Mouse (Mus musculus) stomach, embryonic 15.5 days (tissue): ENCODE measurements at regions not wholly inside any gene's neighbourhood (a gene's known extent, or its start where the extent isn't known, plus 50 kb on each side); places are given as distances from the start of the nearest gene placed in this dataset.

Experiments used
- ATAC-seq: fragments of 200-750 bp; cut with Nextera tagmentation; 2 replicates; pipeline ENCODE4 v1.8.0; 2017; ENCODE audit warnings: low read depth, moderate number of reproducible peaks, moderate TSS enrichment; ENCODE audit not compliant: insufficient read depth, low FRiP score
- H3K27ac ChIP-seq: fragments of 300-500 bp; sonication (generic); 2 replicates; pipeline ENCODE4 v1.5.1; 2015; ENCODE audit warnings: mild to moderate bottlenecking, inconsistent platforms
- H3K27me3 ChIP-seq: fragments of 300-500 bp; sonication (generic); replicated peaks from 2 replicates; pipeline ENCODE4 v1.6.1; 2015; ENCODE audit warnings: inconsistent platforms
- H3K36me3 ChIP-seq: fragments of 300-500 bp; sonication (generic); 2 replicates; pipeline ENCODE4 v1.6.1; 2015; ENCODE audit warnings: inconsistent platforms
- H3K4me1 ChIP-seq: fragments of 300-500 bp; sonication (generic); 2 replicates; pipeline ENCODE4 v1.6.1; 2015; ENCODE audit warnings: inconsistent platforms
- H3K4me2 ChIP-seq: fragments of 300-500 bp; sonication (generic); 2 replicates; pipeline ENCODE4 v1.6.1; 2015; ENCODE audit warnings: mild to moderate bottlenecking, inconsistent platforms
- H3K4me3 ChIP-seq: fragments of 300-500 bp; sonication (generic); replicated peaks from 2 replicates; pipeline ENCODE4 v1.5.1; 2015; ENCODE audit warnings: inconsistent platforms
- H3K9ac ChIP-seq: fragments of 300-500 bp; sonication (generic); 2 replicates; pipeline ENCODE4 v1.6.1; 2015; ENCODE audit warnings: inconsistent platforms
- H3K9me3 ChIP-seq: fragments of 300-500 bp; sonication (generic); 2 replicates; pipeline ENCODE4 v1.6.1; 2016; ENCODE audit warnings: inconsistent platforms
- WGBS: fragments of 180-500 bp; shearing (Covaris S2); methylation state at CpG from one replicate; pipeline ENCODE4 v1.1.7; 2015; 5-methylcytosine and 5-hydroxymethylcytosine counted together

- WGBS, result 65% methylated on average over 5 of the region's 5 CpGs
- ATAC-seq, result no peak
- no peaks in the 10 kb centered on the region for H3K27me3 ChIP-seq
- H3K36me3 ChIP-seq, result no peaks in the 10 kb centered on the region
- no peaks in the 10 kb centered on the region for H3K9me3 ChIP-seq
- no peak overlapping the region for H3K4me2 ChIP-seq
- peaks cover 5% of the 10 kb centered on the region; the same call in 1 of the 2 replicates for H3K4me1 ChIP-seq
- H3K4me3 ChIP-seq, result no peak overlapping the region
- peak overlapping the region; percentile 31; the same call in 1 of the 2 replicates for H3K27ac ChIP-seq
- no peak overlapping the region for H3K9ac ChIP-seq
These were observed 328.1 kb upstream of the Nfe2l3 start for GRCm38 (mm10) chr6:51104336-51104735.

DNA sequence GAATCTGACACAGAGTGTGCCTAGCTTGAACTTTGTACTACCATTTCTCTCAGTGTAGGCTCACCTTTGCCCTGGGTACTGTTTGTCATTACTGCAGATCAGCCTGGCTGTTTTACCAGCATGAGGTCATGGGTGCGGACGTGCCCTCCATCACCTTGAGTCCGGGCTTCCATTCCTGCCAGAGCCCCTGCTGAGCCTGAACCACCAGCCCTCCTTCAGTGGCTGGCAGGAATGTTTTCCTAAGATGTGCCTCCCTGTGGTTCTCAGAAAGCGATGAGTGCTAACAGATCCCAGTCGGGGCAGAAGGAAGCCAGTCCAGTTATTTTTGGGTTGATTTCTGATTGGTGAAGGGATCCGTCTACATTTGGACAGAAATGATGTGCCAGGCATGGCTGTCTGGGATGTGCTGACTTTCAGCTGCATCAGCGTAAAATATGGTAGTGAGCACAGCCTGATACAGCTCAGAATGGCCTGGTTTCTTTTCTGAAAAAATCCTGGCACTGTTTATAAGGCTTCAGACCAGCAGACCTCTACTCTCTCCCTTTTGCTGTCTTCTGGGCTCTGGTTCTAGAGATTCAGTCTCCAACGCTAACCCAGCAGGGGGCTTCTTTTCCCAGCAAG, 324.0 kb upstream of the Nfe2l3 start:
- Histone ChIP-seq H3K9ac (no peak overlapping the region), H3K27ac (0 out of 2 replicates have a peak overlapping the region, but pooled peaks have one; percentile 3), H3K4me3 (no peak overlapping the region), H3K4me2 (no peak overlapping the region), H3K9me3 (no peaks in the 10 kb centered on the region), H3K27me3 (no peaks in the 10 kb centered on the region), H3K36me3 (no peaks in the 10 kb centered on the region), H3K4me1 (peaks cover 2% of the 10 kb centered on the region; the same call in 1 of the 2 replicates)
- 41% methylated on average over 8 of the region's 8 CpGs for WGBS
- no peak for ATAC-seq

DNA sequence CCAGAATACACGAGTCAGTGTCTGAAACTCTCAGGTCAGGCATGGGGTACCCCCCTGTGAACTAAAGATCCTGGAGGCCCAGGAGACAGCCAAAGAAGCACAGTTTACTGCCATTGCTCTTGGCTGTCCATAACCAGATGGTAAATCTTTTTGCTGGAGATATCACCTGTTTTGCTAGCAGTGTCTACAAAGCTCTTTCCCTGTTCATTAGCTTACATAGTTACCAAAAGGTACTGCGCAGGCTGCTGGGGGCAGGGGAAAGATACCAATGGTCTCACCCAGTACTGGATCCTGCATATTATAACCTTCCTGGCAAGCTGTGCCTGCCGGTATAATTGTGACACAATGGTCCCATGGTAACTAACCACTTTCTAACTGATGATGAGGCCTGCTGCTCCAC, 321.9 kb upstream of the Nfe2l3 start:
- WGBS, result 90% methylated on average over 3 of the region's 3 CpGs
- H3K9me3 ChIP-seq, result no peaks in the 10 kb centered on the region
- H3K4me2 ChIP-seq, result no peak overlapping the region
- no peak overlapping the region for H3K27ac ChIP-seq
- no peak for ATAC-seq
- no peaks in the 10 kb centered on the region for H3K27me3 ChIP-seq
- no peaks in the 10 kb centered on the region for H3K36me3 ChIP-seq
- H3K4me1 ChIP-seq, result no peaks in the 10 kb centered on the region
- no peak overlapping the region for H3K9ac ChIP-seq
- H3K4me3 ChIP-seq, result no peak overlapping the region

DNA sequence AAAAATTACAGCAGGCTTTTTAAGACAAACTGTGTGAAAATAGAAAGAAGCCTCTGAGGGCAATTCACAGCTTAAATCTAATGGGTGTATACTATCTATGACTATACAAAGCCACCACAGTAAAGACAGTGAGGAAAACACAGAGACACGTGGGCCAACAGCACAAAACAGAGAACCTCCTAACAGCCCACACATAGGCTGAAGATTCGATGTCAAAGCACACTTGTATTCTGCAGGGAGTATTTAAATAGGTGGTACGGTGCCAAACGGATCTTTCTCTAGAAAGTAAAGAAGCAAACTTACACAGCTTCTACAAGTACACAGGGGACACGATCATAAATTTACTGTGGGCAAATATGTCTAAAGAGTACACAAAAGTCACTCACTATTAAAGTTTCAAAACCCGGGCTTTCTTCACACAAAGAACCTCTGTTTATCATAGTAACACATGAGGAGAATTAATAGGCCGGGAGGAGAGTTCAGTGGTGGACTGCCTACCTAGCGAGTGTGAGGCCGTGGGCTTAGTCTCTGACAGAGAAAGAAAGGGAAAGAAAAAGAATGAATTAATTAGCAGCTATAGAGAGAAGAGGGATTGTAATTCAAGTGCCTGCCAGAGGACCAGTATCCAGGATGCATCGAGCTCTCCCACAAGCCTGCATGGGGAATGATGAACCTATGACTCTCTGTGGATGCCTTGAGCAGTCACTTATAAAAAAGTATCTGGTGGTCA, 317.7 kb upstream of the Nfe2l3 start:
- no peak overlapping the region for H3K27ac ChIP-seq
- no peaks in the 10 kb centered on the region for H3K36me3 ChIP-seq
- H3K4me2 ChIP-seq, result no peak overlapping the region
- H3K4me1 ChIP-seq, result peaks cover 3% of the 10 kb centered on the region; the same call in 1 of the 2 replicates
- H3K9ac ChIP-seq, result no peak overlapping the region
- no peak overlapping the region for H3K4me3 ChIP-seq
- no peak for ATAC-seq
- no peaks in the 10 kb centered on the region for H3K9me3 ChIP-seq
- 54% methylated on average over 10 of the region's 10 CpGs for WGBS
- H3K27me3 ChIP-seq, result no peaks in the 10 kb centered on the region

GRCm38 (mm10) chr6:51118833-51119535, 313.5 kb upstream of the Nfe2l3 start:
- no peak for ATAC-seq
- H3K4me1 ChIP-seq, result peaks cover 3% of the 10 kb centered on the region; the same call in 1 of the 2 replicates
- H3K27me3 ChIP-seq, result no peaks in the 10 kb centered on the region
- H3K4me2 ChIP-seq, result no peak overlapping the region
- H3K36me3 ChIP-seq, result no peaks in the 10 kb centered on the region
- no peaks in the 10 kb centered on the region for H3K9me3 ChIP-seq
- peak overlapping the region; percentile 41 for H3K27ac ChIP-seq
- H3K9ac ChIP-seq, result no peak overlapping the region
- no peak overlapping the region for H3K4me3 ChIP-seq
- 52% methylated on average over 9 of the region's 9 CpGs for WGBS

DNA sequence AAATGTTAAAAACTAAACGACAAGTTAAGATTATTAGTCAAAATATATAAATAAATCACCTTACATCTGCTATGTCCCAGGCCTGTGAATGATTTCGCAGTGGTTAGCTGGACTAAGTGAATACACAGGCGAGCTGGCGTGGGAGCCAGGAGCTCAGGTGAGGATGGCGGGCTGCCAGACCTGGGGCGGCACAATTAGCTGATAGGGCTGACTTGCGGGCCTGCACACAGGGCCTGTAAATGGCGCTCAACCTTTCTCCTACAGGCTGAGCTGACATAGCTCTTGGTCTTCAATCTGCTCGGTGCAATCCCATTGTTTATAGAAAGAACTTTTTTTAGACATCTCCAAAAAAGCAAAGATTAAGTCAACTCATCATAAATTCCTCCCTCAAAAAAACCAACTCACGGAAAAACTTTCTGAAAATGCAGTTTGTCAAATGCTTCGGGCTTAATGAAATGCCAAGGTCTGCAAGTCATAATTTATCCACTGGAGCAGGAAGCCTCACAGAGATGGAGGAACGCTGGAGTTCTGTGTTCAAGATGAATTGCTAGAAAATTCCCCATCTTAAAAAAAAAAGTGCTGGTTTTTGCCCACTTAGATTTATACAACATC, 312.7 kb upstream of the Nfe2l3 start:
- Histone ChIP-seq H3K27me3 (no peaks in the 10 kb centered on the region), H3K27ac (peak overlapping the region; percentile 41; the same call in 1 of the 2 replicates), H3K4me2 (no peak overlapping the region), H3K9me3 (no peaks in the 10 kb centered on the region), H3K4me3 (no peak overlapping the region), H3K9ac (no peak overlapping the region), H3K36me3 (no peaks in the 10 kb centered on the region), H3K4me1 (peaks cover 3% of the 10 kb centered on the region; the same call in 1 of the 2 replicates)
- WGBS, result 33% methylated on average over 12 of the region's 12 CpGs
- peak; percentile 68; the same call in 1 of the 2 replicates for ATAC-seq

- no peak for ATAC-seq
- H3K4me1 ChIP-seq, result peaks cover 3% of the 10 kb centered on the region; the same call in 1 of the 2 replicates
- H3K9me3 ChIP-seq, result no peaks in the 10 kb centered on the region
- H3K36me3 ChIP-seq, result no peaks in the 10 kb centered on the region
- WGBS, result 37% methylated on average over 5 of the region's 5 CpGs
- no peak overlapping the region for H3K9ac ChIP-seq
- no peak overlapping the region for H3K4me3 ChIP-seq
- no peaks in the 10 kb centered on the region for H3K27me3 ChIP-seq
- no peak overlapping the region for H3K4me2 ChIP-seq
- H3K27ac ChIP-seq, result no peak overlapping the region
These were observed 309.5 kb upstream of the Nfe2l3 start for GRCm38 (mm10) chr6:51122941-51123340.

DNA sequence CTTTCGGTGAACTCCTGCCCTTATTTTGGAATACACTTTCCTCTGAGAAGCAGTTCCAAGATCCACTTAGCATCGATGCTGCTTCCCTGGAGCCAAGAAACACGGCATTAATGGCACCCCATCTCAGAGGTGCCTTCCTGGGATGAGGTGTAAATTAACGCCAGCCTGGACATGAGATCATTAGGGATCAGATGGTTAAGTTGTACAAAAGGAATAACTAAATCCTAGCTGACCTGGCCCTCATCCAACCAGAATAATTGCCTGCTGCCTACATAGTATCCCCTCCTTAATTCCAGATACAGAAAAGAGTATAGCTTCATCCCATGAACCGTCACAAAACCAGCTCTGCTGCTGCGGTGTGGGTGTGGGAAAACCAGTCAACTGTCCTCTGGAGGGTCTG, 304.6 kb upstream of the Nfe2l3 start:
- no peak overlapping the region for H3K4me2 ChIP-seq
- 79% methylated on average over 6 of the region's 6 CpGs for WGBS
- H3K27ac ChIP-seq, result no peak overlapping the region
- H3K27me3 ChIP-seq, result no peaks in the 10 kb centered on the region
- no peak overlapping the region for H3K9ac ChIP-seq
- no peaks in the 10 kb centered on the region for H3K4me1 ChIP-seq
- no peak for ATAC-seq
- no peaks in the 10 kb centered on the region for H3K36me3 ChIP-seq
- no peak overlapping the region for H3K4me3 ChIP-seq
- no peaks in the 10 kb centered on the region for H3K9me3 ChIP-seq

DNA sequence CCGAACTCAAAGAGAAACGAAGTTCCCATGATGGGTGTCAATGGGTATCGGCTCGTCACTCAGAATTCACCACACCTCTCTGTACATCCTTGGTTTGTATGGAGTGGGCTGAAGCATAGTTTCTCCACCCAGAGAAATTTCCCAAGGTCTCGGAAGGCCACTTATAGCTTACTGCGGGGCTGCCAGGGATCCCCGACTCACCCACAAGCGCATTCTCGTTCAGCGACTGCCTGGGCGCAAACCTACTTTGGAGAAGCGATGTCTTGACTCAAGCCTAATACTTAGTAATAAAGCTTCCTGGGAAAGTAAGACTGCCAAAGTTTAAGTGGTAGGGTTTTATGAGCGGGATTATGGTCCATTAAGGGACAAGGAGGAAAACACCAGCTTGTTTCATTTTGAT, 303.4 kb upstream of the Nfe2l3 start:
- Histone ChIP-seq H3K27me3 (no peaks in the 10 kb centered on the region), H3K4me3 (no peak overlapping the region), H3K9me3 (no peaks in the 10 kb centered on the region), H3K27ac (no peak overlapping the region), H3K4me1 (no peaks in the 10 kb centered on the region), H3K4me2 (no peak overlapping the region), H3K36me3 (no peaks in the 10 kb centered on the region), H3K9ac (no peak overlapping the region)
- ATAC-seq, result no peak
- WGBS, result 88% methylated on average over 13 of the region's 13 CpGs

DNA sequence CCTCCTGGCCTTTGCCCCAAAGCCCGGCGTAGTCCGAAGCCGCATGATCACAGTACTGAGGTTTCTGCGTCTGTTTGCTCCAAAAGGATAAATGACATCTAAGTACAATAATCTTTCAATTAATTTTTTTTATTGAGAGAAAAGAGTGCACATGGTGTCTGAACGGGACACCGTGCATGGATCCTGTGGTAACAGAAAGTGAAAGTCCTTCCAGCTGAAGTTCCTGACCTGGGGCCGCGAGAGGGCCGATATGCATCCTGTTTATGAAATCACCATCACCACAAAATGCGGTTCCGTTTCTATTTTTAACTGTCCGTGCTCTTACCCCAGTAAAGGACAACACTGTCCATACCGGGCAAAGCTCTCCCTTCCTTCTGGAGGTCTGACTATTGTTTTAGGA, 302.9 kb upstream of the Nfe2l3 start:
- WGBS, result 68% methylated on average over 14 of the region's 14 CpGs
- Histone ChIP-seq H3K4me2 (0 out of 2 replicates have a peak overlapping the region, but pooled peaks have one; percentile 25), H3K4me3 (no peak overlapping the region; the same call in 1 of the 2 replicates), H3K4me1 (no peaks in the 10 kb centered on the region), H3K36me3 (no peaks in the 10 kb centered on the region), H3K9ac (no peak overlapping the region), H3K9me3 (no peaks in the 10 kb centered on the region), H3K27ac (peak overlapping the region; percentile 26; the same call in 1 of the 2 replicates), H3K27me3 (no peaks in the 10 kb centered on the region)
- no peak for ATAC-seq

- H3K27me3 ChIP-seq, result no peaks in the 10 kb centered on the region
- H3K36me3 ChIP-seq, result no peaks in the 10 kb centered on the region
- H3K9me3 ChIP-seq, result no peaks in the 10 kb centered on the region
- no peak overlapping the region for H3K9ac ChIP-seq
- ATAC-seq, result no peak
- no peak overlapping the region for H3K27ac ChIP-seq
- no peak overlapping the region for H3K4me3 ChIP-seq
- H3K4me1 ChIP-seq, result 0 out of 2 replicates have a peak, but pooled peaks cover 9% of the 10 kb centered on the region
- H3K4me2 ChIP-seq, result no peak overlapping the region
- WGBS, result 45% methylated on average over 11 of the region's 11 CpGs
These were observed 287.7 kb upstream of the Nfe2l3 start for GRCm38 (mm10) chr6:51144762-51145161.
